Mouse (Mus musculus) urinary bladder, postnatal 14 days (tissue): ENCODE data around the gene Hoxc9.

Experiments used
- DNase-seq: peaks from one replicate; pipeline ENCODE4 v3.0.0; 2021; ENCODE audit warnings: low spot score

The Hoxc9 gene

DNA sequence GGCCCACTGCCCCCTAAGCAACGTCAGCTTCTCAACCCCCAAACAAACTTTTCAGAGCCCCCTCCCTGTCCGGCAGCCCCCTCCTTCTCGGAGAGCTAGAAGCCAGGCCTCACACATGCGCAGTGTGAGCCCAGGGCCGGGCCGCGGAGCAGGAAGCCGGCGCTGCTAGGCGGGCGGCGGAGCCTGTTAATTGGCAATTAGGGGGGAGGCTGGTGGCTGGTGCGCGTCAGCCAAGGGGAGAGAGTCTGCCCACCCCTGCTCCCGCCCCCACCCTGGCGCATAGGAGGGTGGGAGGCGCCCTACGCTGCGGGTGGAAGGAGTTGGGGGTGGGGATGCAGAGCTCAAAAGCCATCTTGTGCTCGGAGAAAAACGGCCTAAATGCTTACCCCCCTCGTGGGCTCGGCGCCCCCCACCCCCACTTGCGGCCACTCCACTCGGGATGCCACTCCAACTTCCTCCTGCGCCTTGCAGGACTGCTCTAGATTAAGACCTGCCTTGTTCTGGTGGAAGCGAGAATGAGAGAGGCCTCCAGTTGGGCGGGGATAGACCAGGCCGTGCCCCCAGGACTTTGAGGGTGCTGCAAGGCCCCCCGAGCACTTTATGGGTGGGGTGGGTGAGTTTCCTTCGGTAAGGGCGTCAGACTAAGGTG, 23.1 kb downstream of the Hoxc9 start:
- DNase-seq: peak; percentile 69

DNA sequence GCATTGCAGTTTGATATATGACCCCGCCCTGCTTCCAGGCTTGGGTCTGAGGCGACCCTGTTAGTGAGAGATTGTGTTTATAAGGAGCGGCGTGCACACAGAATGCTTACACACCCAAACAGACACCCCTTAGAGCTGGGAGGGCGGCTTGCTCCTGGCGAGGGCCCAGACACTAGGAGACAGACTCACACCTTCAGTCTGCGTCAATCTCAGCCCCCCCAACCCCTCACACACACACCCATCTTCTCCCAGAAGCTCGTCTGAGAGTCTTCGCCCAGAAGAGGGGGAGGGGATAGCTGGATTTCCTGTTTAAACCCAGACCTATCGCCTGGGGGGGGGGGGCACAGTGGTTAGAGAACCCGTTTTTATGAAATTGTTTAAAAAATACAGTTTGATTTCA, 23.7 kb downstream of the Hoxc9 start:
- DNase-seq: no peak

- DNase-seq: no peak
Observed at GRCm38 (mm10) chr15:103000501-103000901, 24.3 kb downstream of the Hoxc9 start.

- DNase-seq: no peak
Observed at GRCm38 (mm10) chr15:103001370-103001769, 25.1 kb downstream of the Hoxc9 start.

GRCm38 (mm10) chr15:103002156-103002555, 25.9 kb downstream of the Hoxc9 start:
- DNase-seq: no peak

- DNase-seq: no peak
Observed at GRCm38 (mm10) chr15:103002821-103003448, 26.7 kb downstream of the Hoxc9 start.

DNA sequence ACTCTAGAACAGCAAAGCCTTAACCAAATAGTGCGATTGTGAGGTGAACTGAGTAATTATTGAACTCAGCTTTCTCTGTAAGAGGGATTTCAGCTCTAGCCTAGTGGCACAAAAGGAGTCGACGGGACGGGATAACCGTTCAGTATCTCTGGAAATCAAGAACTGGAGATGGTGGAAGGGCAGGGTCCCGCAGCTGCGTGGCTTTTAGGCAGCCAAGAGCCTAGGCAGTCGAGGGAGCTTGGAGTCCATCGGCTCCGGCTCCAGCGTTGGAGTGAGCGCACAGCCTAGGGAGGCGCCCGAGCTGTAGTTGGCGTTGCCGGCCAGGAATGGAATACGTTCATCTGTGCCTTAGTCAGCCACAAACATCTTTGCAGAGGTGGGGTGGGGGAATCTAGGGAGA, 29.1 kb downstream of the Hoxc9 start:
- no peak for DNase-seq

DNA sequence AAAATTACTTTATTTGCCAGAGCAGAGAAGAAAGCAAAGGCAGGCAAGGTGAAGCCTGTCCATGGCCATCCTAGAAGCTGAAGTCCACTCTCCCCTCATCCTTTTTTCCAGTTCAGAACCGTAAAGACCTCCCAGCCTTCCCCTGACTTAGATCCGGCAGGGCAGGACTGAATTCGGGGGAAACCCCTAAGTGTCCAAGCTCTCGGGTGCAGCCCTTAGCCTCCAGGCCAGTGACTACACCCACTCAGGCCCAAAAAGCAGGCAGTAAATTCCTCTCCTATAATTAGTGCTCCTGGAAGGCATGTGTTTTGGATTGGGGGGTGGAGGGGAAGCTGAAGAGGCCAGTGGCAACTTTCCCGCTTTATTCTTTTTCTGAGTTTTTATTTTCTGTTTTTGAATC, 29.6 kb downstream of the Hoxc9 start:
- DNase-seq: no peak

DNA sequence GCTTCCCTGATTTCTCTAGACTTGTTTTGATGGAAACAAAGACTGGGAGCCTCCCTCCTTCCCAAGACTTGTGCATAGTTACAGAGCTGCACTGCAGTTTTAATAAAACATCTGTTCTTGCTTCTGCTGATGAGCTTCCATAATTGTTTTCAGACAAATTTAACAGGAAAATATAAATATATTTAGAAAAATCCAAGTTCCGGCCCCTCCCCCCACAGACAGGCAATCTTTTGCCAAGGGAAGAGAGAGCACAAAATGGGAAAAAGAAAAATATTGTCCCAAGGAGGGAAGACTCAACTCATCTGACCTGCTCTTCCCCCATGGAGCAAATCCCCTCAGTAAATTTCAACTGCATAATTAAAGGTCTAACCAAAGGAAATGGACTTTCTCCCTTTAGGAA, 30.1 kb downstream of the Hoxc9 start:
- DNase-seq: no peak

GRCm38 (mm10) chr15:103009265-103010111, 33.2 kb downstream of the Hoxc9 start:
- DNase-seq: no peak

GRCm38 (mm10) chr15:103010112-103010846, 34.0 kb downstream of the Hoxc9 start:
- no peak for DNase-seq

- DNase-seq: no peak
Observed at GRCm38 (mm10) chr15:103010847-103011555, 34.8 kb downstream of the Hoxc9 start.

DNA sequence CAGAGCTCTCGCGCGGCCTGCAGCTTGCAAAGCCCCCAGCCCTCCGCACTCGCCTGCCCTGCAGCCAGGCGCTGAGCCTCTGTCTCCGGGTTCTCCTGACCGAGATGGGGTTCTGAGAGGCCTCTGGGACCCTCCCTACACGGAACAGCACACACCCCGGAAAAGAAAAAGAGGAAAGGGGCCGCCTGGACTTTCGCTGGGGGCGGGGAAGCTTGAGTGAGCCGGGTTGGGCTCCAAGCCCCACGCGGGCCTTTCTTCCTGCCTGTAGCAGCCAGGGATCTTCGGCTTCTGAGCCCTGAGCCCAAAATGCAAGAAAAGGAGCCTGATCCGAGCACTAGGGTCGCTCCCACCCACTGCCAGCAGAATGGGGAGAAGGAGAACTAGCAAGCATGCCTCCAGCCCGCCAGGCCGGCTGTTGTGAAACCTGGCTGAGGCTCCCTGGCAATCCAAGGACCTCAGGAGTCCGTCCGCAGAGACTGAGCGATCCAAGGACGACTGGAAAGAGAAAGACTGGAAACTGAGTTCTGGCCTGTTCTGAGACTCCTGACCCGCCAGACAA, 35.8 kb downstream of the Hoxc9 start:
- DNase-seq: no peak

DNA sequence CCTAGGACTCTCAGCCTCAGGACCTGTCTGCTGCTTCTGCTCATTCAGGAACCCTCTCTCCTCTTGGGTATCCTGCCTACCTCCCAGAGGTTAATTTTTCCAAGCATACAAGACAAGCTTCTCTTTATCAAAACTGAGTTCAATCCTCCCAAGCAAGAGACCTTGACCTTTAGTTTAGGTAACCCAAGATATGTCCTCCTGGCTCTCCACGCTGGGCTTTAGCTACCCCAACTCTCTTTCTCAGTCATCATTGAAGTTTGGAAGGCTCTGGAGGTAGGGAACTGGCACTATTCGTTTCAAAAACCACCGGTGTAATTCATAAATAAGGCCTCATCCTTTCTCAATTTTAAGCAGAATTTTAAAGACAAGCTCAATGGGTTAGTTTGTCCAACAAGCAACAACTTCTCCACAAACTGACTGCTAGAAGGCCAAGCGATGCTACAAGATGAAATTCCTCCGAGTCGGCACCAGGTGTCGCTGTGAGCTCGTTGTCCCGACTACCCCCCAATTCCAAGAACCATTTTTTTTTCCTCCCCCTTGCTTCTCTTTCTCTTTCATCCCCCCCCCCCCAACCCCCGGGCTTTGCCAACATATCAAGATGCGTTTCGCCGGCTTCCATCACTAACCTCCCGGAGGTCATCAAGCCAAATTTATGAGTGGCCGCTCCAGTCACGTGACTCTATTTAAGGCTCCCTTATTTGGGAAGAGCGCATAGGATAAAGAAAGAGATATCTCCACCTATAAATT, 37.2 kb downstream of the Hoxc9 start:
- DNase-seq: no peak

- peak; percentile 38 for DNase-seq
Observed at GRCm38 (mm10) chr15:103014166-103015008, 38.1 kb downstream of the Hoxc9 start.

- no peak for DNase-seq
Observed at GRCm38 (mm10) chr15:103015009-103015399, 38.8 kb downstream of the Hoxc9 start.

DNA sequence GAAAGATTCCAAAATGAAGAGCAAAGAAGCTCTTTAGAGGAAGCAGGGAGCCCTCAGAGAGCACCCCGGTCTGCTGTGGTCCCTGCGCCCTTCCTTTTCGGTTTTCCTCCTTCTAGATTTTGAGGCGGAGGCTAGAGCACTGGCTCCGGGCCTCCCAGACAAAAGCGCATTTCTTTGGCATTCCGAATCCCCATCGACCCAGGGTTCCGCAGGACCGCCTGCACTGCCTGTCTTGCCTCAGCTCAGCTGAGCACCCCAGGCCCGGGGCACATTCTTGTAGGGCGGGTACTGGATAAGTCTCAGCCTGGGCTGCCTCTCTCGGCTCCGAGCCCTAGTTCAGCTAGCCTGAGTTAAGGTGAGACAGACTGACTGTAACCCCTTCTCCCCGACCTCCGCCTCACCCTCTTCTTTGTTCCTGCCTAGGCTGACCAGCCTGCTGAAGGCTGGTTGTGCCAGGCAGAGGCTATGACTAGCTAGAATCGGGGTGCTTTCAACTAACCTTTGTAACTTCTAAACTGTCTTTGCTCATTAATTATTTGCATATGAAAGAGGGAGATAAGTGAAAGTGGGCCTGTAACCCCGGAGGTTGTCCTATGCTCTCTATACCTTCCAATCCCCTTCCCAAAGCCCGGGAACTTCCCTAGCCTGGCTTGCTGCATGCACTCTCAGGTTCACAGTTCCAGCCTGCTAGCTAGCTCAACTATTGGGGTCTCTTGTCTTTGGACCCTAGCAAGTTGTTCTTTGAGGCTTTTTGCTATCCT, 39.3 kb downstream of the Hoxc9 start:
- DNase-seq: no peak

DNA sequence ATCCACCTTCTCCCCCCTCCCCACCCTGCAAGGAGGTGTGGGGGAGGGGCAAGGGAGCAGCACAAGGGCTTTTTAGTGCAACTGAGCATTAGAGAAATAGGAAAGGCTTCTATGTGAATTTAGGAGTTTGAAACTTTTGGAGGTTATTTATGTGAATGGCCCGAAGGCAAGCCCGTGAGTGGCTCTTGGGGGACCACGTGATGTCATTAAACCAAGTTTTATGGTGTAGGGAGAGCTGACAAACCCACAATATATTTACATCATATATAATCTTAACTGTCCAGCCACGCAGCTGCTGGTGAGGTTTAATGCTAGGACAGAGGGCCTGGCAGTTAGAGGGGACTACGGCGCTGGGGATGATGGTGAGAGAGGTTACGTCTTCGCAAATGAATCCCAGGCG, 42.4 kb downstream of the Hoxc9 start, which contains the start of gene Hoxc4:
Hoxc4 (plus strand) TSS at position 299 of the 400 bp plus-strand sequence.
- DNase-seq: no peak

DNA sequence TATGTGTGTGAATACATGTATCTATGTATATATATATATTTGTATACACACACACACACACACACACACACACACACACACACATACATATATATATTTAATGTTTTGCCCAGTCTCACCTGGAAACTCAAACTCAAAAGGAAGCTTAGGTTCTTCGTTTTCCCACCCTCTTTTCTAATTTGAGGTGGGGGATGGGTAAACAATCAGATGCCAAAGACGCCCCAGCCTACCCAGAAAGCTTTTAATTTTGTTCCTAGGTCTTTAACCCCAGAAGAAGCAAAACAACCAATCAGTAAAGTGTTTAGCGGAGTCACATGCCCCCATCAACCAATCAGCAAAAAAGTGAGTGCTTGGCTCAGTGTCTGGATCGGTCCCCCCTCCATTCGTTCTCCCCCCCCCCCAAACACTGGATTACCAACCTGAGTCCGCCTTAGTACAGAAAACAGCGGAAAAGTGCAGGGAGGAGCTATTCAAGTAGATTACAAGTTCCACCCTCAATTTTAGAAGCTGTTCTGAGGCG, 44.7 kb downstream of the Hoxc9 start:
- DNase-seq: no peak
